Mouse (Mus musculus) myocyte (in vitro differentiated cells): Measurements from ENCODE around the gene Ptpa. TPM values are rescaled to one million over a fixed set of nuclear protein-coding genes. Genes with fewer than 3 reads are reported as not detected.
A peak's percentile ranks its signal among the peaks of the same experiment; 100 is the strongest.

Experiments
- H3K27me3 ChIP-seq: one replicate; pipeline ENCODE4 v1.6.1; 2011; ENCODE audit not compliant: control insufficient read depth, insufficient read depth, insufficient read length
- H3K36me3 ChIP-seq: one replicate; pipeline ENCODE4 v1.6.1; 2011; ENCODE audit not compliant: control insufficient read depth, insufficient read depth
- H3K4me2 ChIP-seq: one replicate; pipeline ENCODE4 v1.6.1; 2011; ENCODE audit warnings: low read depth, control low read depth
- H3K4me3 ChIP-seq: one replicate; pipeline ENCODE4 v1.5.1; 2011; ENCODE audit warnings: mild to moderate bottlenecking, control low read depth, moderate library complexity
- H3K79me2 ChIP-seq: one replicate; pipeline ENCODE4 v1.6.1; 2011; ENCODE audit not compliant: control insufficient read depth, insufficient read depth
- H3ac ChIP-seq: one replicate; pipeline ENCODE4 v1.6.1; 2011; ENCODE audit not compliant: control insufficient read depth, insufficient read length
- CEBPB ChIP-seq: IDR thresholded peaks from 2 replicates; pipeline ENCODE4 v1.6.1; 2011; ENCODE audit warnings: mild to moderate bottlenecking, moderate library complexity; ENCODE audit not compliant: poor library complexity, insufficient read depth, severe bottlenecking
- E2F4 ChIP-seq: IDR thresholded peaks from one replicate; pipeline ENCODE4 v1.6.1; 2011; ENCODE audit warnings: mild to moderate bottlenecking, control low read depth, moderate library complexity; ENCODE audit not compliant: insufficient read depth
- MAX ChIP-seq: IDR thresholded peaks from one replicate; pipeline ENCODE4 v1.6.1; 2011; ENCODE audit warnings: low read depth, mild to moderate bottlenecking, control low read depth
- MYOD1 ChIP-seq, 3 experiments: IDR thresholded peaks; one replicate each; pipeline ENCODE4 v1.6.1; 2011; ENCODE audit warnings: control low read depth in 2 of 3, low read depth in 2 of 3, mild to moderate bottlenecking in 2 of 3, moderate library complexity in 1 of 3; ENCODE audit not compliant: insufficient read length in 2 of 3, control insufficient read depth in 1 of 3
- MYOG ChIP-seq, 3 experiments: IDR thresholded peaks; one replicate each; pipeline ENCODE4 v1.6.1; 2011; ENCODE audit warnings: control low read depth in 2 of 3, low read depth in 2 of 3, mild to moderate bottlenecking in 2 of 3; ENCODE audit not compliant: insufficient read length in 2 of 3, control insufficient read depth in 1 of 3, insufficient read depth in 1 of 3
- POLR2A ChIP-seq: IDR thresholded peaks from one replicate; pipeline ENCODE4 v1.6.1; 2011; ENCODE audit warnings: low read depth, mild to moderate bottlenecking, control low read depth, moderate library complexity; ENCODE audit not compliant: insufficient read length
- POLR2AphosphoS2 ChIP-seq: IDR thresholded peaks from one replicate; pipeline ENCODE4 v1.6.1; 2011; ENCODE audit warnings: low read depth, control low read depth; ENCODE audit not compliant: insufficient read length
- REST ChIP-seq: IDR thresholded peaks from one replicate; pipeline ENCODE4 v1.6.1; 2011; ENCODE audit warnings: mild to moderate bottlenecking, control low read depth, moderate library complexity; ENCODE audit not compliant: insufficient read depth, insufficient read length
- SRF ChIP-seq: IDR thresholded peaks from one replicate; pipeline ENCODE4 v1.6.1; 2011; ENCODE audit warnings: low read depth; ENCODE audit not compliant: control insufficient read depth, insufficient read length
- TCF12 ChIP-seq: IDR thresholded peaks from one replicate; pipeline ENCODE4 v1.6.1; 2011; ENCODE audit warnings: mild to moderate bottlenecking, control low read depth; ENCODE audit not compliant: poor library complexity, insufficient read depth, severe bottlenecking
- TCF3 ChIP-seq: IDR thresholded peaks from one replicate; pipeline ENCODE4 v1.6.1; 2011; ENCODE audit warnings: low read depth, control low read depth; ENCODE audit not compliant: insufficient read length
- USF1 ChIP-seq: IDR thresholded peaks from one replicate; pipeline ENCODE4 v1.6.1; 2011; ENCODE audit warnings: low read depth, mild to moderate bottlenecking, control low read depth, moderate library complexity
- polyA plus RNA-seq: library from polyadenylated mRNA; unstranded; fragments of >200 nt; fragmentation: generic; extraction: Trizol; gene quantifications from one replicate; pipeline ENCODE4 v1.2.1, GENCODE M21; 2012; ENCODE audit warnings: missing spikeins

Ptpa gene
- polyA plus RNA-seq, 1 experiment: 151 TPM

DNA sequence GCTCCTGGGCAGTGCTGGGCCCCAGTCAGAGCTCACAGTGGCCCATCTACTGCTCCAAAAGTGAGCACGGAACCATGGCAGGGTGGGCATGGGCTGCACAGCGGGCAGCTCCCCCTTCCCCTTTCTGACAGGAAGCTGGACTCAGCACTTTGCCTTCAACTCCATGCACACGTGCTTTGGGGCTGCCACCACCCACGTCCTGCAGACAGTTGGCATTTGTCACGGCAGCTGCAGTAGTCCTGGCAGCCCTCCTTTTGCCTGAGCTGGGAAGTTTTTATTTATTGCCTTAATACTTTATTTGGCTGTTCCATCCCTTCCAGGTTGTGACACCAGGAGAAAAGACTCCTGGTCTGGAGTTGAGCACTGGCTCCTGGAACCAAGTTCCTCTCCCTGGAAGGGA, 31.0 kb upstream of the Ptpa start:
- Histone ChIP-seq H3K4me3 (no peak overlapping the region), H3K36me3 (no peaks in the 10 kb centered on the region), H3K4me2 (no peak overlapping the region), H3ac (no peak overlapping the region), H3K79me2 (no peaks in the 10 kb centered on the region), H3K27me3 (no peaks in the 10 kb centered on the region)
- peak; percentile 50 to 96 (median 87) for TF ChIP-seq MYOG (IDR thresholded peaks at IDR 0.05; ENCODE audit: control insufficient read depth in 1 of 3, insufficient read depth in 1 of 3, insufficient read length in 2 of 3, low read depth in 2 of 3)
- TF ChIP-seq REST: no peak
- TF ChIP-seq TCF3: peak; percentile 76
- TF ChIP-seq SRF: no peak
- peak; percentile 14 to 95 (median 90) for TF ChIP-seq MYOD1 (IDR thresholded peaks at IDR 0.05; ENCODE audit: control insufficient read depth in 1 of 3, insufficient read length in 2 of 3, low read depth in 2 of 3)
- TF ChIP-seq TCF12: peak; percentile 37
- no peak for TF ChIP-seq CEBPB
- no peak for TF ChIP-seq POLR2AphosphoS2

DNA sequence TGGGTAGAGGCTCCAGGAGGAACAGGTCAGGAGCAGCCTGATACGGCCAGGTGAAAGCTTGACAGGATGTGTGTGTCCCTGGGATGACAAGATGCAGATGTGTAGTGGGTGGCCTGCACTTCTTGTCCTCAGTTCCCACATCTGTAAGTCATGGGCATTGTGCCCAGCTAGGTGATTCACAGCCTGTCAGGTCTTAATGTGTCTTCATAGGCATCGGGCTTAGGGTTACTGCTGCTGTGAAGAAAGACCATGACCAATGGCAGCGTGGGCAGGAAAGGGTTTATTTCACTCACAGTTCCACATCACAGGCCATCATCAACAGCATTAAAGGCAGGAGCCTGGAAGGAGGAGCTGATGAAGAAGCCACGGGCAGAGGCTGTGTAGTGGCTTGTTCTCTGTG, 30.2 kb upstream of the Ptpa start:
- H3K36me3 ChIP-seq: no peaks in the 10 kb centered on the region
- H3K27me3 ChIP-seq: no peaks in the 10 kb centered on the region
- H3ac ChIP-seq: no peak overlapping the region
- H3K4me3 ChIP-seq: no peak overlapping the region
- H3K79me2 ChIP-seq: no peaks in the 10 kb centered on the region
- TF ChIP-seq MYOG (IDR thresholded peaks at IDR 0.05; ENCODE audit: control insufficient read depth in 1 of 3, insufficient read depth in 1 of 3, insufficient read length in 2 of 3, low read depth in 2 of 3) (no peak), REST (no peak), E2F4 (no peak), MYOD1 (IDR thresholded peaks at IDR 0.05; ENCODE audit: control insufficient read depth in 1 of 3, insufficient read length in 2 of 3, low read depth in 2 of 3) (no peak), TCF12 (no peak), SRF (no peak), MAX (no peak), POLR2AphosphoS2 (no peak), TCF3 (no peak)
- H3K4me2 ChIP-seq: no peak overlapping the region

DNA sequence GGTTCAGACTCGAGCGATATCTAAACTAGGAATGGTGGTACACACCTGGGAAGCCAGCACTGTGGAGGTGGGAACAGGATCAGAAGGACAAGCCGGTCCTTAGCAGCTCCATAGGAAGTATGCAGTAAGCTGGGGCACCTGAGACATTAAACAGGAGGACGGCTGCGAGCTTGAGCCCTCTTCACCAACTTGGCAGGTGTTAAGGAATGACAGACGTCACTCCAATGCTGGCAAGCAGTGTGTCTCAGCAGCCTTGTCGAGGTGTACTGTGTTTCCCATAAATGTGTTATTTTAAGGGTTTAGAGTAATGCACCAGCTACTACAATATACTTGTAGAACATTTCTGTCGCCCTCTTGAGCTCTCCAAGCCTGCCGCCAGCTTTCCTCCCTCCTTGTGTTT, 28.9 kb upstream of the Ptpa start:
- no peak for TF ChIP-seq SRF
- TF ChIP-seq USF1: no peak
- TF ChIP-seq TCF12: no peak
- no peak for TF ChIP-seq CEBPB
- TF ChIP-seq POLR2AphosphoS2: peak; percentile 70

DNA sequence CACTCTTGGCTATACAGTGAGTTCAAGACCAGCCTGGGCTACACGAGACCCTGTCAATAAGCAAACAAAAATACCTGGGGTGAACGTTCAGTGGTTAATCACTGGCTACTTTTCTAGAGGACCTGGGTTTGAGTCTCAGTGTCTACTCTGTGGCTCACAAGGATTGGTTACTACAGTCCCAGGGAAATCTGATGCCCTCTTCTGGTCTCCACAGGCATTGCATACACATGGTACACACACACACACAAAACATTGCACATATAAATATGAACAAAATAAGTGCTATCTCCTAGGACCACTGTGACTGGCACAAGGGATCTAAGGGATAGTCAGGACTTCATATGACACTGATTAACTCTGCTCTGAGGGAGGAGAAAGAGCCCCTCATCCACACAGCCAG, 26.8 kb upstream of the Ptpa start:
- H3ac ChIP-seq: no peak overlapping the region
- TF ChIP-seq CEBPB: no peak
- no peak for TF ChIP-seq TCF12
- TF ChIP-seq TCF3: no peak
- TF ChIP-seq SRF: no peak
- no peak for TF ChIP-seq REST
- H3K4me3 ChIP-seq: no peak overlapping the region
- no peak overlapping the region for H3K4me2 ChIP-seq
- H3K36me3 ChIP-seq: no peaks in the 10 kb centered on the region
- peaks cover under 1% of the 10 kb centered on the region for H3K79me2 ChIP-seq
- no peaks in the 10 kb centered on the region for H3K27me3 ChIP-seq

More for the DNA sequence above, 28.9 kb upstream of the Ptpa start:
- H3K36me3 ChIP-seq: no peaks in the 10 kb centered on the region
- H3K4me2 ChIP-seq: no peak overlapping the region
- H3K79me2 ChIP-seq: no peaks in the 10 kb centered on the region
- no peak overlapping the region for H3ac ChIP-seq
- no peak overlapping the region for H3K4me3 ChIP-seq
- no peaks in the 10 kb centered on the region for H3K27me3 ChIP-seq

DNA sequence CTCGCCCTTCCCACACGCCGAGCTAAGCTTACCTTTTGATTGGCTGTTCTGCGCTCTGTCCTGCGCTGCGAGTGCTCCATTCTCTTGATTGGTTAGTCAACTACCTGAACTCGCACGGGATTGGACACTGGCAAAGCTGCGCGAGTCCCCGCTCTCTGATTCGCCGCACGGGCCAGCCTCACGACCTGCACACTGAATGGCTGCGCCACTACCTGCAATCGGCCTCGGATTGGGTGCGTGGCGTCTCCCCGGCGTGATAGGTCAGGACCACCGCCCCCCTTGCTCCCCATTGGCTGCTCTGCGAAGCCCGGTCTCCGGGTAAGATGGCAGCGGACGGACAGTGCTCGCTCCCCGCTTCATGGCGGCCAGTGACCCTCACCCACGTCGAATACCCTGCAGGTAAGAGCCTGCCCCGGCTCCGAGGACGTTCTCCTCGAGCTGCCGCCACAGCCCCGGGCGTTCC, 23.7 kb upstream of the Ptpa start, which contains the start of gene Dolpp1:
TSS of gene Dolpp1 (plus strand) at position 141 of the 463 bp plus-strand sequence.
- H3K4me3 ChIP-seq: peak within 1 kb of the TSS; percentile 55
- no peak for TF ChIP-seq TCF12
- TF ChIP-seq POLR2A: peak; percentile 58
- no peaks in the 10 kb centered on the region for H3K27me3 ChIP-seq
- peak within 1 kb of the TSS; percentile 93 for H3K4me2 ChIP-seq
- peak within 1 kb of the TSS; percentile 45 for H3ac ChIP-seq
- peaks cover 4% of the 10 kb centered on the region for H3K79me2 ChIP-seq
- H3K36me3 ChIP-seq: no peaks in the 10 kb centered on the region
